Mouse (Mus musculus) cortical plate, adult 2 months (tissue): ENCODE data around the gene Sncg.

Experiments
- CTCF ChIP-seq: fragments of 200-500 bp; IDR thresholded peaks from 2 replicates; pipeline ENCODE4 v1.5.1; 2011; ENCODE audit warnings: mild to moderate bottlenecking, control low read depth, low read length; ENCODE audit not compliant: insufficient read depth; ENCODE audit errors: extremely low read depth
- POLR2A ChIP-seq: fragments of 200-500 bp; IDR thresholded peaks from 2 replicates; pipeline ENCODE4 v1.6.1; 2011; ENCODE audit warnings: mild to moderate bottlenecking, low read length, control low read depth; ENCODE audit not compliant: insufficient read depth; ENCODE audit errors: extremely low read depth

DNA sequence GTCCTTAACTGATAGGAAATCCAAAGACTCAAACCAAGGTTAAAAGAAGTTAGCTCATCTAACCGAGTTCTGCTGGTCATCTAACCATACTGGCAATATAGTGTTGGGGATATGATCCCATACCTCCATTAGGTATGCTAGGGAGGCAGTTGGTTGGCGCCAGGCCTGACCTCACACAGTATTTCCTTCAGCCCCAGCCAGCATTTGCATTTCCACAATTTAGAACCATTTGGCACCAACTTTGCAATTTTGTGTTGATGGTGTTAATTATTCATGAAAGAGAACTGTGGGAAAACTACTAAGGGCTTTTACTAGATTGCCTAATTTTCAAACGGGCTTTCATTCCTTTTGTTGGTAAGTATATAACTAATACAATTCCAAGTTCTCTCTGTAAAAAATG lies 42.7 kb downstream of the Sncg start:
- TF ChIP-seq POLR2A (no peak), CTCF (no peak)
